Mouse (Mus musculus): ENCODE results near the gene Gpr157. TPM values are rescaled to one million over a fixed set of nuclear protein-coding genes. Genes with fewer than 3 reads are reported as not detected.
"Not testable (repeated sequence)": the region's sequence is repeated elsewhere in the genome, so short reads cannot be mapped to it uniquely, and the experiment has no call there.

The Gpr157 gene
- 1 to 10 TPM; 1.1 to 1.4 TPM for total RNA-seq (2021)
- long read RNA-seq, experiment 1 = 0 reads
- long read RNA-seq, experiment 2 = 0 reads

- H3K27ac ChIP-seq = peak within 1 kb of the TSS; percentile 30
- peak within 1 kb of the TSS; percentile 75 for H3K4me3 ChIP-seq
- DNase-seq (ENCODE audit: low spot score in 2 of 2) = peak; percentile 86 to 93
- TF ChIP-seq CTCF (conservative IDR thresholded peaks at IDR 0.05) = peak; percentile 57
These were observed at the start of gene Gpr157 for GRCm38 (mm10) chr4:150087161-150087889. Gpr157 (plus strand) TSS chr4:150087365.

- TF ChIP-seq CTCF (conservative IDR thresholded peaks at IDR 0.05) = no peak
- Histone ChIP-seq H3K4me3 (no peak overlapping the region), H3K27ac (no peak overlapping the region)
- no peak for DNase-seq (ENCODE audit: low spot score in 2 of 2)
These were observed 48.6 kb upstream of the Gpr157 start for GRCm38 (mm10) chr4:150038533-150038932.

- TF ChIP-seq CTCF (conservative IDR thresholded peaks at IDR 0.05) = no peak
These were observed 47.1 kb upstream of the Gpr157 start for GRCm38 (mm10) chr4:150040003-150040581.

GRCm38 (mm10) chr4:150040856-150041255, 46.3 kb upstream of the Gpr157 start:
- DNase-seq (ENCODE audit: low spot score in 2 of 2); H3K4me3 ChIP-seq; H3K27ac ChIP-seq: not testable (repeated sequence)

More at GRCm38 (mm10) chr4:150040003-150040581, 47.1 kb upstream of the Gpr157 start:
- Histone ChIP-seq H3K27ac (no peak overlapping the region), H3K4me3 (no peak overlapping the region)
- no peak for DNase-seq (ENCODE audit: low spot score in 2 of 2)

- Histone ChIP-seq H3K4me3 (no peak overlapping the region), H3K27ac (no peak overlapping the region)
- DNase-seq (ENCODE audit: low spot score in 2 of 2) = no peak
- no peak for TF ChIP-seq CTCF (conservative IDR thresholded peaks at IDR 0.05)
These were observed 45.6 kb upstream of the Gpr157 start for GRCm38 (mm10) chr4:150041346-150042110.

- no peak overlapping the region for H3K4me3 ChIP-seq
- no peak for DNase-seq (ENCODE audit: low spot score in 2 of 2)
- no peak overlapping the region for H3K27ac ChIP-seq
- no peak; the same call in 1 of the 2 replicates for TF ChIP-seq CTCF (conservative IDR thresholded peaks at IDR 0.05)
These were observed 43.6 kb upstream of the Gpr157 start for GRCm38 (mm10) chr4:150043591-150043990.

GRCm38 (mm10) chr4:150048038-150048437, 39.1 kb upstream of the Gpr157 start:
- no peak for DNase-seq (ENCODE audit: low spot score in 2 of 2)
- no peak for TF ChIP-seq CTCF (conservative IDR thresholded peaks at IDR 0.05)
- peak overlapping the region; percentile 48 for H3K4me3 ChIP-seq
- no peak overlapping the region for H3K27ac ChIP-seq

GRCm38 (mm10) chr4:150048478-150049156, 38.5 kb upstream of the Gpr157 start:
- no peak for TF ChIP-seq CTCF (conservative IDR thresholded peaks at IDR 0.05)
- Histone ChIP-seq H3K27ac (no peak overlapping the region), H3K4me3 (peak overlapping the region; percentile 48)
- no peak for DNase-seq (ENCODE audit: low spot score in 2 of 2)

- DNase-seq (ENCODE audit: low spot score in 2 of 2) = no peak
- Histone ChIP-seq H3K4me3 (peak overlapping the region; percentile 48), H3K27ac (no peak overlapping the region)
- TF ChIP-seq CTCF (conservative IDR thresholded peaks at IDR 0.05) = no peak
These were observed 38.0 kb upstream of the Gpr157 start for GRCm38 (mm10) chr4:150049157-150049513.

GRCm38 (mm10) chr4:150049564-150050226, 37.5 kb upstream of the Gpr157 start:
- H3K27ac ChIP-seq = no peak overlapping the region
- TF ChIP-seq CTCF (conservative IDR thresholded peaks at IDR 0.05) = no peak
- DNase-seq (ENCODE audit: low spot score in 2 of 2) = no peak
- no peak overlapping the region for H3K4me3 ChIP-seq

- Histone ChIP-seq H3K27ac (no peak overlapping the region), H3K4me3 (no peak overlapping the region)
- no peak for TF ChIP-seq CTCF (conservative IDR thresholded peaks at IDR 0.05)
- no peak for DNase-seq (ENCODE audit: low spot score in 2 of 2)
These were observed 35.7 kb upstream of the Gpr157 start for GRCm38 (mm10) chr4:150051514-150051913.

GRCm38 (mm10) chr4:150052380-150052779, 34.8 kb upstream of the Gpr157 start:
- DNase-seq (ENCODE audit: low spot score in 2 of 2) = no peak
- no peak for TF ChIP-seq CTCF (conservative IDR thresholded peaks at IDR 0.05)

More at GRCm38 (mm10) chr4:150052380-150052779, 34.8 kb upstream of the Gpr157 start:
- Histone ChIP-seq H3K27ac (no peak overlapping the region), H3K4me3 (no peak overlapping the region)

Measured in layer of hippocampus, adult 2 months (tissue).